Mouse (Mus musculus) C2C12 (cell line): ENCODE measurements around the gene Mfsd4a.

Experiments used
- CTCF ChIP-seq: IDR thresholded peaks from one replicate; pipeline ENCODE4 v1.5.1; 2011; ENCODE audit not compliant: control insufficient read depth, insufficient read depth, insufficient read length
- MAX ChIP-seq: IDR thresholded peaks from one replicate; pipeline ENCODE4 v1.6.1; 2011; ENCODE audit warnings: mild to moderate bottlenecking, control low read depth

- TF ChIP-seq CTCF (no peak), MAX (no peak)
These were observed 93.9 kb downstream of the Mfsd4a start for GRCm38 (mm10) chr1:131973991-131974390.
